Comparison of ENCODE assay signal across 9 mouse cellular contexts in the genomic region with DNA sequence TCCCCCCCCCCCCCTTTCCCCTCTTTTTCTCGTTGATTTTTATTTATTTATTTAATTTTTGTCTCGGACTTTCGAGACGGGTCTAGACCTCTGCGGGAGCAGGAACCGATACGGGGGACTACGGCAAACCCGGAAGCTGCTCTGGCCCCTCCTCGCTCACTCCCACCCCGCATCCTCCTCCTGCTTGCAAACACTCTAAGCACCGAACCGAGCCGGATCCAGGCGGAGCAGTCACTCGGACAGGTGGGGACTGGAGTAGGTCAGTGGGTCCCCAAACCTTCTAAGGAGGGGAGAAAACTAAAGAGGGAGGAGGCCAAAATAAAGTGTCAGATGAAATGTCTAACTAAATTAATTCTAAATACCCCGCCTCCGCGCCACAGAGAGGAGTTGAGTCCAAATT. TPM values are rescaled to one million over a fixed set of nuclear protein-coding genes. Genes with fewer than 3 reads are reported as not detected.
DNase-seq lines count a peak whose midpoint lies in the region; ATAC-seq and TF ChIP-seq lines count a peak whose summit lies in the region.
"Had no signal": no experiment of that assay in that cellular context is flagged by ENCODE, and none has a peak within 500 bp of the region (broad histone marks: within the 10 kb centered on the region; RNA-seq: fewer than 3 reads in every experiment).

No protein-coding gene starts in this region.

- no peak overlapping the region for H3K9ac ChIP-seq in lung, embryonic 14.5 days
- no peak overlapping the region for H3K9ac ChIP-seq in embryonic facial prominence, embryonic 12.5 days
- H3K9ac ChIP-seq in intestine, postnatal 0 days (ENCODE audit: low read depth, low read length): no peak overlapping the region
- no peak overlapping the region for H3K9ac ChIP-seq in stomach, embryonic 15.5 days

- H3K4me1 ChIP-seq in lung, embryonic 14.5 days (ENCODE audit: insufficient read depth): peaks cover under 1% of the 10 kb centered on the region; the same call in 1 of the 2 replicates
- no peaks in the 10 kb centered on the region for H3K4me1 ChIP-seq in embryonic facial prominence, embryonic 12.5 days
- no peaks in the 10 kb centered on the region for H3K4me1 ChIP-seq in intestine, postnatal 0 days (replicated peaks; ENCODE audit: control insufficient read depth, insufficient read depth, low read length)
- peaks cover 6% of the 10 kb centered on the region for H3K4me1 ChIP-seq in stomach, embryonic 15.5 days

- WGBS in lung, embryonic 14.5 days: under 1% methylated on average over 19 of the region's 19 CpGs
- under 1% methylated on average over 19 of the region's 19 CpGs for WGBS in embryonic facial prominence, embryonic 12.5 days
- WGBS in intestine, postnatal 0 days: under 1% methylated on average over 18 of the region's 19 CpGs
- 1% methylated on average over 19 of the region's 19 CpGs for WGBS in stomach, embryonic 15.5 days

- peak overlapping the region; percentile 16 for H3K4me3 ChIP-seq in lung, embryonic 14.5 days (ENCODE audit: low read depth, low read length)
- H3K4me3 ChIP-seq in embryonic facial prominence, embryonic 12.5 days: peak overlapping the region; percentile 26
- H3K4me3 ChIP-seq in intestine, postnatal 0 days (ENCODE audit: low read depth, low read length): 0 out of 2 replicates have a peak overlapping the region, but pooled peaks have one; percentile 2
- H3K4me3 ChIP-seq in stomach, embryonic 15.5 days (replicated peaks): peak overlapping the region; percentile 20; the same call in 1 of the 2 replicates

- H3K27ac ChIP-seq in lung, embryonic 14.5 days (ENCODE audit: low read depth): no peak overlapping the region
- H3K27ac ChIP-seq in embryonic facial prominence, embryonic 12.5 days: no peak overlapping the region
- H3K27ac ChIP-seq in intestine, postnatal 0 days (ENCODE audit: low read depth, low read length): no peak overlapping the region
- no peak overlapping the region for H3K27ac ChIP-seq in stomach, embryonic 15.5 days

- ATAC-seq in lung, embryonic 14.5 days (ENCODE audit: insufficient read depth): peak; percentile 25; the same call in 1 of the 2 replicates
- ATAC-seq in embryonic facial prominence, embryonic 12.5 days (ENCODE audit: insufficient number of reproducible peaks, insufficient read depth, low FRiP score, low TSS enrichment): no peak
- no peak for ATAC-seq in intestine, postnatal 0 days
- ATAC-seq in stomach, embryonic 15.5 days (ENCODE audit: insufficient read depth, low FRiP score, low read depth): no peak

- no peaks in the 10 kb centered on the region for H3K36me3 ChIP-seq in lung, embryonic 14.5 days (ENCODE audit: insufficient read depth)
- H3K36me3 ChIP-seq in embryonic facial prominence, embryonic 12.5 days: no peaks in the 10 kb centered on the region
- H3K36me3 ChIP-seq in intestine, postnatal 0 days (ENCODE audit: control insufficient read depth, insufficient read depth): no peaks in the 10 kb centered on the region
- H3K36me3 ChIP-seq in stomach, embryonic 15.5 days: no peaks in the 10 kb centered on the region

- DNase-seq in lung, embryonic 14.5 days: no peak
- DNase-seq in lung, postnatal 25 days (ENCODE audit: low spot score): no peak
- DNase-seq in adrenal gland, postnatal 36 days: no peak
- DNase-seq in urinary bladder, adult 2 months (ENCODE audit: low spot score): no peak

- peak overlapping the region; percentile 41 for H3K4me2 ChIP-seq in lung, embryonic 14.5 days
- H3K4me2 ChIP-seq in embryonic facial prominence, embryonic 12.5 days (replicated peaks): peak overlapping the region; percentile 41
- H3K4me2 ChIP-seq in intestine, postnatal 0 days (replicated peaks; ENCODE audit: low read depth): no peak overlapping the region
- peak overlapping the region; percentile 41 for H3K4me2 ChIP-seq in stomach, embryonic 15.5 days

- H3K9me3 ChIP-seq in lung, embryonic 14.5 days (ENCODE audit: low read depth, low read length): no peaks in the 10 kb centered on the region
- no peaks in the 10 kb centered on the region for H3K9me3 ChIP-seq in embryonic facial prominence, embryonic 12.5 days
- H3K9me3 ChIP-seq in intestine, postnatal 0 days (ENCODE audit: control insufficient read depth): no peaks in the 10 kb centered on the region
- no peaks in the 10 kb centered on the region for H3K9me3 ChIP-seq in stomach, embryonic 15.5 days

- TF ChIP-seq CTCF in lung, embryonic 14.5 days (IDR thresholded peaks at IDR 0.05; ENCODE audit: low read depth): no peak
- TF ChIP-seq CTCF in intestine, postnatal 0 days (IDR thresholded peaks at IDR 0.05; ENCODE audit: low read depth): no peak

- peaks cover 100% of the 10 kb centered on the region for H3K27me3 ChIP-seq in lung, embryonic 14.5 days (ENCODE audit: insufficient read depth, low read length)
- H3K27me3 ChIP-seq in embryonic facial prominence, embryonic 12.5 days: peaks cover 92% of the 10 kb centered on the region
- peaks cover 98% of the 10 kb centered on the region for H3K27me3 ChIP-seq in intestine, postnatal 0 days (replicated peaks; ENCODE audit: control insufficient read depth, insufficient read depth, low read length)
- H3K27me3 ChIP-seq in stomach, embryonic 15.5 days (replicated peaks): peaks cover 97% of the 10 kb centered on the region

RNA-seq across cellular contexts. Expression of gene En1, which starts 5.4 kb away (rescaled TPM):
- polyA plus RNA-seq in lung, embryonic 14.5 days (2014; fragmentation: Nextera tagmentation; extraction: Ambion mirVana): not detected in 2 replicates
- 1.5 TPM in 2 replicates for polyA plus RNA-seq in embryonic facial prominence, embryonic 12.5 days (2016; fragmentation: Nextera tagmentation; extraction: Ambion mirVana)
- not detected in 2 replicates for polyA plus RNA-seq in intestine, postnatal 0 days (2015; fragmentation: Nextera tagmentation; extraction: Ambion mirVana)
- 0.05 TPM in 1 of 2 replicates, not detected in the other for polyA plus RNA-seq in stomach, embryonic 15.5 days (2015; fragmentation: Nextera tagmentation; extraction: Ambion mirVana)
- total RNA-seq in adrenal gland, postnatal 36 days (2021): under 1 TPM in 1 of 2 experiments, not detected in 1; 0.10 TPM
- polyA plus RNA-seq in urinary bladder, adult 2 months (2012; rRNA removed): not detected in 2 replicates
- total RNA-seq: adrenal gland, postnatal 25 days had no signal
- polyA plus RNA-seq: liver, embryonic 16.5 days had no signal
